In genomic region chr11:111212702-111213328, GRCm38 (mm10) we compare ENCODE assay signal across 12 mouse cellular contexts.
A peak's percentile ranks its signal among the peaks of the same experiment; 100 is the strongest.
DNase-seq lines count a peak whose midpoint lies in the region; ATAC-seq lines count a peak whose summit lies in the region.
"Had no signal": no experiment of that assay in that cellular context is flagged by ENCODE, and none has a peak within 500 bp of the region (broad histone marks: within the 10 kb centered on the region; RNA-seq: fewer than 3 reads in every experiment).

No protein-coding gene starts in this region.

- H3K4me1 ChIP-seq in heart, embryonic 10.5 days, result peaks cover 14% of the 10 kb centered on the region
- no peaks in the 10 kb centered on the region for H3K4me1 ChIP-seq in hindbrain, embryonic 11.5 days (replicated peaks; ENCODE audit: control insufficient read depth, insufficient read depth, low read length)
- H3K4me1 ChIP-seq in midbrain, embryonic 16.5 days (ENCODE audit: control insufficient read depth, insufficient read depth, low read length), result peaks cover 12% of the 10 kb centered on the region

- no peaks in the 10 kb centered on the region for H3K36me3 ChIP-seq in heart, embryonic 10.5 days
- no peaks in the 10 kb centered on the region for H3K36me3 ChIP-seq in hindbrain, embryonic 11.5 days (ENCODE audit: control insufficient read depth, insufficient read depth, low read length)
- no peaks in the 10 kb centered on the region for H3K36me3 ChIP-seq in midbrain, embryonic 16.5 days (ENCODE audit: control insufficient read depth, insufficient read depth, low read length)

- peak; percentile 38; the same call in 1 of the 2 replicates for ATAC-seq in hindbrain, embryonic 11.5 days (ENCODE audit: low FRiP score)
- ATAC-seq in midbrain, embryonic 16.5 days, result no peak

- no peaks in the 10 kb centered on the region for H3K9me3 ChIP-seq in heart, embryonic 10.5 days
- H3K9me3 ChIP-seq in hindbrain, embryonic 11.5 days (ENCODE audit: control insufficient read depth, low read length), result no peaks in the 10 kb centered on the region
- no peaks in the 10 kb centered on the region for H3K9me3 ChIP-seq in midbrain, embryonic 16.5 days (replicated peaks; ENCODE audit: control insufficient read depth, low read length, poor library complexity, severe bottlenecking)

- H3K27ac ChIP-seq in heart, embryonic 10.5 days, result 0 out of 2 replicates have a peak overlapping the region, but pooled peaks have one; percentile 18
- no peak overlapping the region for H3K27ac ChIP-seq in hindbrain, embryonic 11.5 days (ENCODE audit: low read depth, low read length)
- peak overlapping the region; percentile 66 for H3K27ac ChIP-seq in midbrain, embryonic 16.5 days (ENCODE audit: low read length)

- no peak for DNase-seq in heart, embryonic 10.5 days (ENCODE audit: low spot score)
- no peak for DNase-seq in heart, adult 8-10 months (ENCODE audit: low spot score)
- peak; percentile 39 for DNase-seq in embryo, embryonic 11 days
- DNase-seq in hindbrain, embryonic 11.5 days (ENCODE audit: low spot score), result peak; percentile 2
- no peak for DNase-seq in kidney, adult 9 months
- DNase-seq in left cerebral cortex, postnatal 25 days (ENCODE audit: low spot score in 2 of 2), result no peak
- no peak for DNase-seq in frontal cortex, adult 2 months (ENCODE audit: extremely low spot score in 1 of 2, low spot score in 1 of 2)
- DNase-seq: cerebellum, postnatal 14 days; kidney, adult 11 months; lung, adult 18-20 months had no signal

- H3K4me2 ChIP-seq in hindbrain, embryonic 11.5 days (replicated peaks; ENCODE audit: low read depth, low read length), result no peak overlapping the region
- peak overlapping the region; percentile 14; the same call in 1 of the 2 replicates for H3K4me2 ChIP-seq in midbrain, embryonic 16.5 days (ENCODE audit: low read length)

- H3K4me3 ChIP-seq in heart, embryonic 10.5 days, result no peak overlapping the region
- H3K4me3 ChIP-seq in hindbrain, embryonic 11.5 days (ENCODE audit: low read depth, low read length), result no peak overlapping the region
- no peak overlapping the region for H3K4me3 ChIP-seq in midbrain, embryonic 16.5 days (ENCODE audit: low read depth, low read length)
- H3K4me3 ChIP-seq: megakaryocyte, embryonic 14.5 days had no signal

- WGBS in heart, embryonic 10.5 days, result 56% methylated on average over 5 of the region's 5 CpGs
- 32% methylated on average over 5 of the region's 5 CpGs for WGBS in hindbrain, embryonic 11.5 days
- 11% methylated on average over 5 of the region's 5 CpGs for WGBS in midbrain, embryonic 16.5 days

- no peak overlapping the region for H3K9ac ChIP-seq in hindbrain, embryonic 11.5 days (ENCODE audit: low read depth, low read length)
- no peak overlapping the region for H3K9ac ChIP-seq in midbrain, embryonic 16.5 days (ENCODE audit: low read depth, low read length)

- intact Hi-C loops in left cerebral cortex, postnatal 25 days (cut with DNase I), result no loop called here

- no peaks in the 10 kb centered on the region for H3K27me3 ChIP-seq in heart, embryonic 10.5 days (ENCODE audit: insufficient read depth, poor library complexity, severe bottlenecking)
- H3K27me3 ChIP-seq in hindbrain, embryonic 11.5 days (ENCODE audit: control insufficient read depth, insufficient read depth, low read length), result no peaks in the 10 kb centered on the region
- no peaks in the 10 kb centered on the region for H3K27me3 ChIP-seq in midbrain, embryonic 16.5 days (ENCODE audit: control insufficient read depth, insufficient read depth, low read depth, low read length)
- H3K27me3 ChIP-seq: megakaryocyte, embryonic 14.5 days had no signal

Comparison
In these comparisons a context has a peak if more than half of its experiments do, and no peak if none do; other contexts are left out.
1. DNase-seq: peak in embryo, embryonic 11 days (single experiment) and hindbrain, embryonic 11.5 days (single experiment); none in heart, embryonic 10.5 days (single experiment), heart, adult 8-10 months (single experiment), kidney, adult 9 months (single experiment), left cerebral cortex, postnatal 25 days (0 of 2) and frontal cortex, adult 2 months (0 of 2).